Mouse (Mus musculus) layer of hippocampus, postnatal 36 days (tissue): ENCODE data around the gene Il4ra. TPM values are rescaled to one million over a fixed set of nuclear protein-coding genes. Genes with fewer than 3 reads are reported as not detected.

Source experiments
- DNase-seq, 2 experiments: peaks; one replicate each; pipeline ENCODE4 v3.0.0; 2022
- total RNA-seq, 2 experiments: library from RNA; stranded (reverse); gene quantifications; 2 replicates each; pipeline ENCODE4 v1.2.3; 2021

Gene Il4ra
- total RNA-seq, 2 experiments from 2014 or later = 3.1 to 3.5 TPM

DNA sequence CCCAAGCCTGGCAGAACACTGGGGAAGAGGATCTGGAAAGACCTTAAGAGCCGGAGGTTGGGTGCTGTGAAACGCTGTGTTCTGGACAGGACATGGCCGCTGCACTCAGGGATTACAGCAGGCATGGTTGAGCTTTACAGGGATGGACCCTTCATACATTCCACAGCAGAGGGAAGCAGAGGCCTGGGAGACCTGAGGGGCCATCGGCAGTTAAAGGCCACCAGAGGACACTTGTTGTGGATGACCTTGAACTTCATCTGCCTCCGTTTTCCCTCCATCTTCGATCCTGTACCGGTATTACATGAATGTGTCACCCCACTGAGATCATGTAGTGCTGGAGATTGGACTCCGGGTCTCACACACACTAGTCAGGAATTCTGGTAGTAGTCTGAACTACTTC lies 2.0 kb upstream of the Il4ra start:
- no peak for DNase-seq

DNA sequence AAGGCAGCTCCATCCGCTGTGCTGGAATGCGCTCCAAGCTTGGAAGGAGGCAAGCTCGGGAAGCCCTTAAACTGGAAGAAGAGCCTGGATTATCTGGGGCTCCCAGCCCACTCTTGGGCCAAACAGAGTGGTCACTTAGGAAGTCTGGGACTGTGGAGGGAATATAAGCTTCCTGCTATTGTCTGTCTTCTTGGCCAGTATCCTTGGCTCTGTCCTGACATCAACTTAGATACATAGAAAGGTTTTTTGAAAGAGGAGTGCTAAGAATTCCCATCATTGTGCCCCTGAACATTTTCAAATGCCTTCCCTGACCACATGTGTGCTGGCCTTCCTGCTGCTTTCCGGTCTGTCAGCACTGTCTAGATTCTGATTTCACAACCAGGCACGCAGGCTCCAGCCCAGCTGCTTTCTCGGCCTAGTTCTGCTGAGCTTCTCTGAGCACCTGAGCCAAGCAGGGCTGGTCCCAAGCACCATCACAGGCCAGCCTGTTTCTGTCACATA lies 989 bp upstream of the Il4ra start:
- DNase-seq = no peak

DNA sequence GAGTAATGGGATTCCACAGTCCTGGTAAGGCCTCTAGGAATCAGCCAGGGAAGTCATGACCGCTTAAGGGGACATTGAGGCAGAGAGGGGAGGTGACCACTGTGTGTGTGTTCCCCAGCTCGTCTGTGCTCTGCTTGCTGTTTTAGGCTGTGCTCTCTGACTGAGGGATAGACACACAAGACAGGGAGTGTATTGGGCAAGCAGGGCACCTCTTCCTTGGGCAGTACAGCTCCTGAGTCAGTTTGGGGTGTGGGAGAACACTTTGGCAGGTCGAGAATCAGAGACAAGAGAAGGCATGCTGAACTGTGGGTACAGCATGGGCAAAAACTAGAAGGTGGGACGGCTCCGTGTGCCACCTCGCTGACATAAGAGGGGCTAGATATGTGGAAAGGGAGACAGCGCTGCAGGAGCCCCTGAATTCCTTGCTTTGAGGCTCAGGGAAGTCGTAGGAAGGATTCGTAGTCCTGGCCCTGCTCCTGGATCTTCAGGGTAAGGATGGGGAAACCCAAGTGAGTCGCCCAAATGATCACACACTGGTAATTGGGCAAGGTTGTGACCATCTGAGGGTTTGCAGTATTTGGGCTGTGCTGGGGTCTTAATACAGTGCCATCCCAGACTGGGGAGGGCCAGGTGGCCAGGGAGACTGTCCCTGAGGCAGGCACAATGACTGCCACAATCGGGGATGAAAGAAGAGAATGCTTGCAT lies 1.1 kb downstream of the Il4ra start:
- DNase-seq = no peak

DNA sequence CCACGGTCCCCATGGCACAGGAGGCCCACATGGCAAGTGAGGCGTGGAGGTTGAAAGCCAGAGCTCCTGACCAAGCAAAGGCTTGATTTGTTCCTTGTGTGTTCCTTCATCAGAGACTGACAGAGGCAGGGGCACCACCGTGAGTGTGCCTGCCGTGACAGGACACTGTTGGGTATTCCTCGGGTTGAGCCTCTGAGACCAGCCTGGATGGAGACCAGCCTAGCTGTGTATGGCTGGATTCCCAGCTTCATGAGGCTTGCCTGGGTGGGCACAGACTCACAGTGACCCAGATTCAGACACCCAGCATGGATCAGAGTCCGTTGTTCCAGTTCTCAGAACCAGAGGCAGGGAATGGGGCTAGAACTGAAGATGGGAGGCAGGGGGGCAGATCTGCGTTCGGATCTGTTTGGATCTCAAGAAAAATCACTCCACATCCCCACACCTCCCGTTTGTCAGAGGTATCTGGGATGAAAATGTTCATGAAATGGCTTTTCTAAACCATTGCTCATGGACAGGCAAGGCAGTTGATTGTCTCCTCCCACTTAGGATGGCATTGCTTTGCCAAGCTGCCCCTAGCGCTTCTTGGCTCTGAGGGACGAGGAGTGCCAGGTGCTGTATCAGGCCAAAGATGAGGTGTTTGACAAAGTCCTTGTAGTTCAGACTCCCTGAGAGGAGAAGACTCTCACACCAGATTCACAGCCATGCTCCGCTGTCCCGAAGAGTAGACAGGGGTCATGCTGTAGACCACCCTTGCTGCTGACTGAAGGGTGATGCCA lies 1.9 kb downstream of the Il4ra start:
- DNase-seq = no peak

DNA sequence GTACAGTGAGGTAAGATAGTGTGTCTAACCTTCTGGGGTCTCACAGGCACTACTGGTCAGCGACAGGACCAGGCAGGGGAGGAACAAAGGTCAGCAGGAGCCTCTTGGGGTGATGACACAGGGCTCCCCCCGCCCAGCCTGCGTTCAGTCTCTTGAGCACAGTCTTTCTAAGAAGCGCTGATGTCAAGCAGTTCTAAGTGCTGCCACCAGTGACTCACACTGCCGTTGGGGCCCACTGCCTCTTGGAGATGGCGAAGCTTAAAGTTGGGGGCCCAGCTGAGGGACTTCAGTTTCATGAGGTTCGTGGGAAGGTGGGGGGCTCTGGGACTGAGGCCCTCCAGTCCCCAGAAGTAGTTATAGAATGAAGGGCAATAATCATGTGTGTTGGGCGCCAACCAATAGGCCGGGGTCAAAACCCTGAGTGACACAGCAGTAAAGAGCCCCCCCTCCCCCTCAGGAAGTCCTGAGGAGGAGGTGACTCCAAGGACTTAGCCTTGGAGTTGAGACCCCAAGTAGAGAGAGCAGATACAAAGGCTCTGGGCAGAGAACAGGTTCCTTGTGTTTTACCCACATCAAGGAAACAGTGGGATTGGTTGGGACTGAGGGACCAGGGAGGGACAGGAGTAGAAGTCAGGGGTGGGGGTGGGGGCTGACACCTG lies 2.7 kb downstream of the Il4ra start:
- peak in 1 of 2 experiments; percentile 0 for DNase-seq

DNA sequence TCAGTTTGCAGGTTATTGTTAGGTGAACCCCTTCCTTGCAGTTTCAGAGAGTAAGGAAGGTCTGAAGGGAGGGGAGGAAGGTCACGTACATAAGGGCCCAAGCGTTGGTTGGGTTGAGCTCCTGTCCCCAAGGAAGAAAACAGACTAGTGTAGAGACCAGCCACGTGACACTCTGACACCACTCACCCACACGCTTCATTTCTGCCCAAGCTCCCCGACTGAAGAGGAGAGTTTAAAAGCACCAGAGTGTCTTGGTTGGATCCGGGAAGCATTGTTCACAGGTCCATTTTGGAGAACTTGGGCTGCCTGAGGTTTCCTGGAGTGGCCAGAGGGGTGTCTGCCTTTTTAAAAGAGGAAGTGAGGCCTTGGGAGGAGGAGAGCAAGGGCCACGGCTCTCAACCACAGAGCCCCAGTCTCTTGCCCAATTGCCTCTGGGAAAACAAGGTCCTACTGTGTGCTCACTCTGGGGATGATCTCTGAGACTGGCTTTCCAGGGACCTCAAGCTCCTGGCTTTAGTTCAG lies 3.5 kb downstream of the Il4ra start:
- peak in 1 of 2 experiments; percentile 4 for DNase-seq

DNA sequence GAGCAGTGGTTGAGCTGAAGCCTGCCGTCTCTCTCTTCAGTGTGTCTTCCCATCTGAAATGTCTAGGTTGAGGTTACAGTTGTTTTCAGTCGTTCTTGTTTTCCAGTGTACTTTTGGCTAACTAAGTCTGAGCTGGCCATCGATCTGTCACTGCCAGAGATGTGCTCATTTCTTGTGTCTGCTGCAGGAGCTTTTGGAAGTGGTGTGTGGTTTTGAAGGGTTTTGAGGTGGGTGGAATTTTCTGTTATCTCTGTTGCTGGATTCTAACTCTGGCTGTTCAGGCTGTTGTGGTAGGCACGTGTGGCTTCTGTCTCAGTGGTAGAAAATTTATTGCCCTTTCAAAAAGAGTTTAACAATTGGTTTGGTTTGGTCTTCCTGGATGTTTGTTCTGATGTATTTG lies 4.2 kb downstream of the Il4ra start:
- DNase-seq = peak in 1 of 2 experiments; percentile 0

DNA sequence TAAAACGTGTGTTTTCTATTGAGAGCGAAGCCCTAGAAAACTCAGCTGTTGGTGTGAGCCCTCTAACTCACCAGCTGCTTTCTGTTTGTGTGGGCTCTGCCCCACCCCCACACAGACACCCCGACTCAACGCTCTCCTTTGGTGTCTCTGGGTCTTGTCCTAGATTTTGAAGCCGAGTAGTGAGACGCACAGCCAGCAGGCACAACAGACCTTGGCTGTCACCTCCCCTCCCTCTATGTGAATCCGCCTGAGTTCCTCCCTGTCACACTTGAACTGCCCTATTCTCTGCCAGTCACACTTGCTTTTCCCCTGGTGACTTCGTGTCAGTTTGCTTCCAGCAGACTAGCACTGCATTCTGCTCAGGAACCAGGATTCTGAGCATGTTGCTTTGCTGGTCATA lies 4.9 kb downstream of the Il4ra start:
- peak in 1 of 2 experiments; percentile 2 for DNase-seq

DNA sequence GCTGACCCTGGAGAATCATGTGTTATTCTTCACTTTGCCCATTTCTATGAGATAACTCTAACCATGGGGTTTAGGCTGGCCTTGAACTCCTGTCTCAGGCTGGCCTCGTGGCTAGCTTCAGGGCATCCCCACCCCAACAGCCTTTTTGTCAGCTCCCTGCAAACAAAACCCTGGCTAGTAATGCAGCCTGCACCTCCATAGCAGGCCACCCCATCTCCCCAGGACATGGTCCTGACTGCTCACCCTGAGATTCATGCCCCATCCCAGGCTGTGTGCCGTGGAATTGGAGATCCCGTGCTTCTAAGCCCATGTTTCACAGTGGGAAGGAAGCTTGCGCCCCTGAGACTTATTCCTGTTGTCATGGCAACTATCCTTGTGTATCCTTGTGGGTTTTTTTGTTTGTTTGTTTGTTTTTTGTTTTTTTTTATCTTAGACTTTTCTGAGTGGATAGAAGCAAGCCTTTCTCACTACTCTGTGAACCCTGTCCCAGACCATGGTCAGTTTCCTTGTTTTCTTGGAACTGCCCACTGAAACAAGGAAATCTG lies 6.6 kb downstream of the Il4ra start:
- peak in 1 of 2 experiments; percentile 0 for DNase-seq

DNA sequence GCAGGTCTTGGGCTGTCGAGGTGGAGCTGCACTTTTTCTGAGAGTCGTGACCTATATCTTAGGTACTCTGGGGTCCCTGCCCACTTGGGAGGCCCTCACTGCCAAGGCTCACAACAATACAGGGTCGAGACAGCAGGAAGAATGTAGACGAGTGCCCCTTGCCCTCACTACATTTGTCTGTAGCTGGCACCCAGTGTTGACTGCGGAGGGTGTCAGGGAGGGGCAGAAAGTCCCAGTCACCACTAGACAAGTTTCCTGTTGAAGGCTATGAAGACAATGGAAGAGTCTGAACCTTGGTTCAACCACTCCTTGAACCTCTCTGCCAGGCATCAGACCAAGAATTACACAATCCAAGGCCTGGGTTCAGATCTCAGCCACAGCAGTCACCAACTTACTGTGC lies 7.1 kb downstream of the Il4ra start:
- DNase-seq = no peak

DNA sequence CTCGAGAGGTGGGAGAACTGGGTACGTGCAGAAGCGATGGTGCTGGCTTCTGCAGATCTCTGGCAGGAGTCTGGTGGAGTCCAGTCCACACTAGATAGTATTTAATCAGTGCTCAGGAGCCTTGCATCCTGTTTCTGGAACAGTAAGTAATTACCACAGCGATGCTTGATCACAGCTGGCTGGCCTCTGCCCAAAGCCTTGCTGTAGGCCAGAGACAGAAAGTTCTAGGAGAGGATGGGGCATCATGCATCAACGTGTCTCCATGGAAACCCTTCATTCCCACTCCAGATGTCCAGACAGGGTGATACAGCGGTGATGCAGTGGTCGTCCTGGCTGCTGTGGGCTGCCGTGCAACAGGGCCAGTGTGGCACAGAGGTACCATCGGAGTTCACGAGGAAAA lies 7.6 kb downstream of the Il4ra start:
- DNase-seq = no peak

DNA sequence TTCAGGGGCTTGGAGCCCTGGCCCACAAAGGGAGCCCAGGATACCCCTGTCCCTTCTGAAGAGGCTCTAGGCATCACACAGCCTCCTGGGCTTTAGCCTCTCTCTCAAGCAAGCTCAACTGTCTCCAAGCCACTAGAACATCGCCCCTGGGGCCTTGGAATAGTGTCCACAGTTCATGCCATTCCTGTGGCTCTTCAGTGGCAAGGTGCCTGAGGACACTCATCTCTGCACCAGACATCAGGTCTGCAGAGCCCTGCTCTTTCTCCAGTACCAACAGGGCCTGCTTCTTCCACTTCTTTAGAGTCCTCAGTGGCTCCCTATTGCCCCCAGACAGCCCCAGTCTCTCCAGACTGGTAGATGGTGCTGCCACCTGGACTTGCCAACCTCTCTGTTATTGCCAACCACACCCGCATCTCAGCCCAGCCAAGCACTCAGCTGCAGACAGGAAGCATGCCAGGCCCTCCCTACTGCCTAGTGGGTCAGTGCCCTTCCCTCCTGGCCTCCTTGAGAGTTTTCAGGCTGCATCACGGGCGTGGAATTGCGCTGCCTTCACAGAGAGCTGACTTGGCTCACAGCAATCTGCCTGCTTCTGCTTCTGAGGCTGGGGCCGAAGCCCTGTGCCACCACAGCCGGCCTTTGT lies 8.3 kb downstream of the Il4ra start:
- DNase-seq = no peak

DNA sequence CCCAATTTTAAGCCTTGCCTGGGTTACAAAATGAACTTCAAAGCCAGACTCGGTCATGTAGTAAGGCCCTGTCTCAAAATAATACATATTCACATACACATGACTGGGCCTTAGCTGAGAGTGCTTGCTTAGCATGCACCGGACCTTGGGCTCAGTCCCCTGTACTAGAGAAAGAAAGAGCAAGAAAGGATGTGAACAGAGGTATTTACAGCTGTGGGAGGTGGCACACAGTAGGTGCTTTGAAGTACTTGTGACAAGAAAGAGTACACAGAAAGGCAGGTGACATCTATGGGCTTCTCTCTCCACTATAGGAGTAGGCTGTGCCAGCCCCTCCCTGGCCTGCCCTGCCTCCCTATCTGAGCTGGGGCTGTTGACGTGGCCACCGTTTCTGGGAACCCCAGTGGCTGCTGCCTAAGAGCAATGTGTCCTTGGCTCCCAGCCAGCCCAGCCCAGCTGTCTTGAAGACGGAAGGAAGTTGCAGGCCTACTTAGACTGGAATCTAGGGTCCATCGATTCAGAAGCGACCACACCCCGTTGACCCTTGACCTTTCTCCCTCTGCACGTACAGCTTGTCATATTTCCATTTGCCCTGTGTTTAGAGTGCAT lies 9.3 kb downstream of the Il4ra start:
- DNase-seq = no peak

DNA sequence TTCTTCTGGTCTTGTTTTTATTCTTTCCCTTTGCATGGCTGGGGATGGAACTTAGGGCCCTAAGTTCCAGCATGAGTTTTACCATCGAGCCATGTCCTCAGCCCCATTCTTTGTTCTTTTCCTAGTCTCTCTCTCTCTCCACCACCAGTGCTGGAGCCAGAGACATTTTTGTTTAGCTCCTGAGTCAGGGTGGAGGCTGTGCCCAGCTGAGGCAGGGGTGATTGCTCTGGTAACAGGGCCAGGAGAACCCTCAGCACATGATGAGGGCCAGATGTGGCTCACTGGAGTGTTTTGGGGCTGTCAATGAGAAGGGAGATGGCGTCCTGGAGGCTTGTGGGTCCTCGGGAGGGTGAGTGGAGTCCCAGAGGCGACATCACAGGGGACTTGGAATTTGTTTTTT lies 10.5 kb downstream of the Il4ra start:
- DNase-seq = no peak

DNA sequence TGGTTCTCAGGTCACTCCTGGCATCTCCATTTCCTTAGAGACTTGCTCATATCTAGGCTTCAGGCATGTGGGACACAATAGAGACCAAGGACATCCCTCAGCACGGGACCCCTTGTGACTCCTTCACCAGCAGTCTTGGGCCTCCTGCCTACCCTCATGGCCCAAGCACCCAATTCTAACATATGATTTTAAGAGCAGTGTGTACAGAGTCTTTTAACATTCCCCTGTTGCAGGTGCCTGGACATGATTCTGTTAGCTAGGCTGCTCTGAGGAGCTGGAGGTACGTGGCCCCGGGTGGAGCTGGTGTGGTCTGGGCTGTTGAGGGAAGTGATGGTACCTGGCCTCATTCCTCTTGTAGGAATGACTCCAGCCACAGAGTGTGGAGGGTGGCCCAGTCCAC lies 11.2 kb downstream of the Il4ra start:
- no peak for DNase-seq

DNA sequence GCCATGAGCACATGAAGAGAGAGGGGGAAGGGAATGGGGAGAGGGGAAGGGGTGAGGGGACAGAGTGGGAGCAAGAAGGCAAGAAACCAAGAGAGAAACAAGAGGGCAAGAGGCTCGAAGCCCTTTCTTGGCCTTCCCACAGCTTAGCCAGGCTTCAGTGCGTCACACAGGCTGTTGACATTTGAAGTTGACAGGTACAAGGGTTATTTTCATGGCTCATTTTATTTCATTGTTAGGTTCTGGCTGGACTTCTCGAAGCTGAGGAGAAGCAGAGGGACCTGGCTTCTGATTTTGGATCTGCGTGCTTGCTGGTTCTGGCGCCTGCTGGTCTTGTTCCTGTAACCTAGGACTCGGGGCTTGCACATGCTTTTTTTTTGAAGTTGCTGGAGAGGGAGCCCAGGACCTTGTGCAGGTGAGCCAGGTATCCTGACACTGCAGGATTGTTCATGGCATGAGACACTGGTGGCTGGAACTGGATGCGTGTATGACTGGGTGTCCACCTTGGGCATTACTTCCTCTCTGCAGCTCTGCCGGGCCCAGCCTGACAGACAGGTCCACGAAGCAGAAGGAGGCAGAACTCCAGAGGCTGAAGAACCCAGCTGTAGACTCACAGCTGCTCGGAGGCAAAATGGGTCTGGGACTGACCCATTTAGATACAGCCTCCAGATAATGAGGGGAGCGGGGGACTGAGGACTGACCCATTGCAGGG lies 12.6 kb downstream of the Il4ra start:
- DNase-seq = no peak

DNA sequence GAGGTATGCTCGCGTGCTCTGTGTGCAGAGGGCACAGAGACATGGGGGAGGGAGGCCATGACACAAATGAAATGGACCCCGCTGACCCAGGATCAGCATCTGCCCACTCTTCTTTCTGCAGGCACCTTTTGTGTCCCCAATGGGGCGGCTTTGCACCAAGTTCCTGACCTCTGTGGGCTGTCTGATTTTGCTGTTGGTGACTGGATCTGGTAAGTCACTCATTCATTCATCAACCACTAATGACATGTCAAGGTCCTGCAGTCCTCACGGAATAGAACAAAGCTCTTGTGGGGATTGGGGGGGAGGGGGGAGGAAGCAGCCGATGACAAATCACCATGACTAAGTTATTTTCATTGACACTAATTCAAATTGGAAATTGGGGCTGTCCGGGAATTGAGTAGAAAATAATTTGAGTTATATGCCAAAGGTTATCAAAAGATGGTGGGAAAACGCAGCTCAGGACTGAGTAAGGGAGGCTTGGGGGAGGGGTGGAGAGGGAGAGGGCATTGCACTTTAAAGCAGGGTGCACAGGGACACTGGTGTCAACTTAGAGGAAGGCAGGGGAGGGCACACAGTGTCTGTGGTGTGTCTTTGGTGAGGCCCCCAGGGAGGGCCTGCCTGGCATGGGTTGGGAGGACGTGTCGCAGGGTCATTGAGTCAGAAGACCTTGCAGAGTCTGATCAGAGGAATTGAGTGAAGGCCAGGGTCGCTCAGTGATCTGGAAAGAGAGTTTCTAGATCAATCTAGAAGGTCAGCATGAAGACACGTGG lies 13.8 kb downstream of the Il4ra start:
- DNase-seq = no peak

DNA sequence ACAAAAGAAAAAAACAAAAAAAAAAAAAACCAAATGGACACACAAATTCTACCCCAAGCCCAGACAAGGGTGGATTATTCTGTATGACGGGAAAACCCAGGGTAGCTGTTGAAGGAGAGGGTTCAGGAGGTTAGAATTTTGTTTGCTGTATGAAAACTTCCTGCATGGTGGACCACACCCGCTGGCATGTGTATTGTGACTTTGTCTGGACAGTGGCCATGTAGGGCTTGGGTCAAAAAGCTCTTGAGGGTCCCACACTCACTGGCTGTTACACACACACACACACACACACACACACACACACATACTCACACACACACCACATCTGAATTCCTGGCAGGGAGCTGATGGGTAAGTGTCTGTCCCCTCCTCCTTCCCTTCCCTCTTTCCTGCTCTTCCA lies 14.5 kb downstream of the Il4ra start:
- DNase-seq = no peak

DNA sequence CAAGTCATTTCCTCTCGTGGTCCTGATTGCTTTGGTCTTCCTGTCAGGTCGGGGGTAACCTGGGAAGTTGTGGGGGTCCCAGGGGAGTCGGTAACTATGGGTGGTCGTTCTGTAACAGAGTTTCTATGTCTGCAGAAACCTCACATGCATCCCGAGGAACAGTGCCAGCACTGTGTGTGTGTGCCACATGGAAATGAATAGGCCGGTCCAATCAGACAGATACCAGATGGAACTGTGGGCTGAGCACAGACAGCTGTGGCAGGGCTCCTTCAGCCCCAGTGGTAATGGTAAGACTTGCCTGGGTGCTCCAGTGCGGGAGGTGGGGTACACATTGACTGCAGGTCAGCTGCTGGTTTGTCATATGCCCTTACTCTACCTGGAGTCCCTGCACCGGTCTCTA lies 17.0 kb downstream of the Il4ra start:
- DNase-seq = no peak

DNA sequence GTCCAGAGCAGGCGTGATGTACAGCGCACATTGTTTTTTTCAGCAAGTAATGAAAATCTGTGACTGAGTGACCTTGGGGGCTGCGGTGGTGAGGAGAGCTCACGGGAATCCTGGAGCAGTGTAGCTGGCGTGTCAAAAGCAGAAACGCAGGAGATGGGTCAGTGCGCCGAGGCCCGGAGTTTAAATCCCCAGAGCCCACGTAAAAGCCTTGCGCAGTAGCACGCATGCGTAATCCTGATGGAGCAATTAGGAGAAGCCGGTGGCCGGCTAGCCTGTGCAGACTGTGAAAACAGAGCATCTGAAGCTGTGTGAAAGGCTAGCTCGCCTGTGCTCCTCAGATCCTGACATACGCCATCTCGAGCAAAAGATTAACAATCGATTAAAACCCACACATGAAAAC lies 20.0 kb downstream of the Il4ra start:
- DNase-seq = no peak
